Mouse (Mus musculus): Measurements from ENCODE around the gene H2al1g. TPM values are rescaled to one million over a fixed set of nuclear protein-coding genes. Genes with fewer than 3 reads are reported as not detected.
"Not testable (repeated sequence)": the region's sequence is repeated elsewhere in the genome, so short reads cannot be mapped to it uniquely, and the experiment has no call there.

H2al1g gene
- total RNA-seq (2021) = not detected
- long read RNA-seq, experiment 1 = 0 reads
- long read RNA-seq, experiment 2 = 0 reads

GRCm38 (mm10) chrX:11317956-11318355 is at the start of gene H2al1g:
Gene H2al1g, plus strand, starts transcription at chrX:11318256.
- DNase-seq = not testable (repeated sequence)

- no peak for DNase-seq
Measured at GRCm38 (mm10) chrX:11269074-11269473, 49.0 kb upstream of the H2al1g start.

GRCm38 (mm10) chrX:11273190-11273589 is 44.9 kb upstream of the H2al1g start:
- no peak for DNase-seq

DNA sequence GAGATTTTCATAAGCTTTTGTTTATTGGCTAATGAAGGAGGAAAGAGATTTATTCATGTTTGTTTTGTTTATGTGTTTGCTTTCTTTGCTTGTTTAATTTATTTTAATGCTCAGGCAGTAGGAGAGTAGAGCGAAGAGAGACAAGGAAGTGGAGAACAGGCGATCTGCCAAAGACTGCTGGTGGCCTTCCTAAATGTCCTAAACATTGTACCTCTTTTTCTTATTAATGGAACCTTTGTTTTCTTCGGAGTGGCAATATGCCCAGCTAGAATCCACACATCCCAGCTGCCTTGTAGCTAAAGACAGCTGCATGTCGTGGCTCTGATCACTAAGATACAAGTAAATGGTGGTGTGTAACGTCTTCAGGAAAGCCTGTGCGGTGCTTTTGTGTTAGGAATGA is 41.0 kb upstream of the H2al1g start:
- DNase-seq = no peak

- DNase-seq = no peak
Measured at GRCm38 (mm10) chrX:11280741-11281140, 37.3 kb upstream of the H2al1g start.

GRCm38 (mm10) chrX:11288306-11288882 is 29.7 kb upstream of the H2al1g start:
- no peak for DNase-seq

DNA sequence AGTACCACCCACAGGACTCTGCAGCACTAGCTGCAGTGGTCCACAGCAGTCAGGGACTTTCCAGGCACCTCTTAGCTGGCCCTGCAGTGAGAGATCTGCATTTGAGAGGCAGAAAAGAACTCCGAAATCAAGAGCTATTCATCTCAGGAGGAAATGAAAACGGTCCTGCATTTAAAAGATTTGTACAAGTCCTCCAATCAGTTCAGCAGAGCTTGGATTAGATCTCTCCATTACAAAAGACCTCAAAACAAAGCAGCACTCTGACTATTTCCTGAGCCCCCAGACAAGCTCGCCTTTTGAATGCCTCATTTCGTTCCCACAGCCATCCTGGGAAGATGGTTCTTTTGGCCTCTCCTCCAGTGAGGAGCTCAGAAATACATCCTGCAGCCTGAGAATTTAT is 28.8 kb upstream of the H2al1g start:
- no peak for DNase-seq

- DNase-seq = not testable (repeated sequence)
Measured at GRCm38 (mm10) chrX:11298957-11299356, 19.1 kb upstream of the H2al1g start, which contains the start of gene H2al1a. Gene H2al1a, plus strand, starts transcription at chrX:11299257.

DNA sequence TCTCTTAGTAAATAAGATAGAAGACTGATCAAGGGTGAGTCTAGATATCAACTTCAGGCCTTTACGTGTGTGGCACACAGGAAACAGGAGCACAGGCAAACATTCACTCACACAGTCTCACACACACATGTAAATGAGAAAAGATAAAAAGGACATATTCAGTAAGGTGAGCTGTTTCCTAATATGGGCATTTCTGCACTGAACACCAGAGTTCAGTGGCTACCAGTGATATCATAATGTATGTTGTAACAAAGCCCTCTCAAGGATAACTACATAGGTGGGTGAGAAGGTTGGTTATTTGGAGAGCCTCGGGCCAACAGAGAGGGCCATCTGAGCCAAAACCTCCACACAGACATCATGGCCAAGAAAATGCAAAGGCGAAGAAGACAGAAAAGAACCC is 15.9 kb upstream of the H2al1g start, which contains the start of gene H2al1b:
TSS of gene H2al1b (plus strand) at position 301 of the 400 bp plus-strand sequence.
- DNase-seq = not testable (repeated sequence)

DNA sequence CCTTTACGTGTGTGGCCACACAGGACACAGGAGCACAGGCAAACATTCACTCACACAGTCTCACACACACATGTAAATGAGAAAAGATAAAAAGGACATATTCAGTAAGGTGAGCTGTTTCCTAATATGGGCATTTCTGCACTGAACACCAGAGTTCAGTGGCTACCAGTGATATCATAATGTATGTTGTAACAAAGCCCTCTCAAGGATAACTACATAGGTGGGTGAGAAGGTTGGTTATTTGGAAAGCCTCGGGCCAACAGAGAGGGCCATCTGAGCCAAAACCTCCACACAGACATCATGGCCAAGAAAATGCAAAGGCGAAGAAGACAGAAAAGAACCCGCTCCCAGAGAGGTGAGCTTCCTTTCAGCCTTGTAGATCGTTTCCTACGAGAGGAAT is 12.7 kb upstream of the H2al1g start, which contains the start of gene H2al1c:
TSS of gene H2al1c (plus strand) at position 301 of the 400 bp plus-strand sequence.
- not testable (repeated sequence) for DNase-seq

GRCm38 (mm10) chrX:11308524-11308923 is 9.5 kb upstream of the H2al1g start, which contains the start of gene H2al1d:
Gene H2al1d, plus strand, starts transcription at chrX:11308824.
- not testable (repeated sequence) for DNase-seq

DNA sequence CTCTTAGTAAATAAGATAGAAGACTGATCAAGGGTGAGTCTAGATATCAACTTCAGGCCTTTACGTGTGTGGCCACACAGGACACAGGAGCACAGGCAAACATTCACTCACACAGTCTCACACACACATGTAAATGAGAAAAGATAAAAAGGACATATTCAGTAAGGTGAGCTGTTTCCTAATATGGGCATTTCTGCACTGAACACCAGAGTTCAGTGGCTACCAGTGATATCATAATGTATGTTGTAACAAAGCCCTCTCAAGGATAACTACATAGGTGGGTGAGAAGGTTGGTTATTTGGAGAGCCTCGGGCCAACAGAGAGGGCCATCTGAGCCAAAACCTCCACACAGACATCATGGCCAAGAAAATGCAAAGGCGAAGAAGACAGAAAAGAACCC is 6.4 kb upstream of the H2al1g start, which contains the start of gene H2al1e:
TSS of gene H2al1e (plus strand) at position 301 of the 400 bp plus-strand sequence.
- DNase-seq = not testable (repeated sequence)

GRCm38 (mm10) chrX:11314858-11315257 is 3.2 kb upstream of the H2al1g start, which contains the start of gene H2al1f:
Gene H2al1f, plus strand, starts transcription at chrX:11315158.
- DNase-seq = not testable (repeated sequence)

GRCm38 (mm10) chrX:11321192-11321591 is 3.1 kb downstream of the H2al1g start, which contains the start of gene H2al1h:
Gene H2al1h, plus strand, starts transcription at chrX:11321492.
- not testable (repeated sequence) for DNase-seq

GRCm38 (mm10) chrX:11324359-11324758 is 6.3 kb downstream of the H2al1g start, which contains the start of gene H2al1i:
Gene H2al1i, plus strand, starts transcription at chrX:11324659.
- not testable (repeated sequence) for DNase-seq

DNA sequence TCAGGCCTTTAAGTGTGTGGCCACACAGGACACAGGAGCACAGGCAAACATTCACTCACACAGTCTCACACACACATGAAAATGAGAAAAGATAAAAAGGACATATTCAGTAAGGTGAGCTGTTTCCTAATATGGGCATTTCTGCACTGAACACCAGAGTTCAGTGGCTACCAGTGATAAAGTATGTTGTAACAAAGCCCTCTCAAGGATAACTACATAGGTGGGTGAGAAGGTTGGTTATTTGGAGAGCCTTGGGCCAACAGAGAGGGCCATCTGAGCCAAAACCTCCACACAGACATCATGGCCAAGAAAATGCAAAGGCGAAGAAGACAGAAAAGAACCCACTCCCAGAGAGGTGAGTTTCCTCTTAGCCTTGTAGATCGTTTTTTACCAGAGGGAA is 9.5 kb downstream of the H2al1g start, which contains the start of gene H2al1j:
TSS of gene H2al1j (plus strand) at position 301 of the 400 bp plus-strand sequence.
- DNase-seq = not testable (repeated sequence)

DNA sequence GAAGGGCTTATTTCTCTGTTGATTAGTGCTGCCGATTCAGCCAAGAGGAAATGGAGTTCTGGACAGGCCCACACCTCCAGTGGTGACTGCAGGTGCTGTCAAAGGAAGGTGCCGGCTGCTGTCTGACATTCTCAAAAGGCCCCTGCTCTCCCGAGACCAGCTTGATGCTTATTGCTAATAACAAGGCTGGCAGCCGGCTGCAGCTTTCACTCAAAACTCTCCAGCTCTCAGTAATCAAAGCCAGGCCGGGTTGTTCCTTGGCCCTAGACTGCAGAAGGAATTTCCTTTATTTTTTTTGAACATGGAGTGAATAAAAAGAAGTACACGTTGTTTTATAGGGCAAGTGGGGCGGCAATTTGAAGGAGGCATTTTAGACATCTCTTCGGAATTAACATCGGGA is 27.7 kb downstream of the H2al1g start:
- no peak for DNase-seq

DNA sequence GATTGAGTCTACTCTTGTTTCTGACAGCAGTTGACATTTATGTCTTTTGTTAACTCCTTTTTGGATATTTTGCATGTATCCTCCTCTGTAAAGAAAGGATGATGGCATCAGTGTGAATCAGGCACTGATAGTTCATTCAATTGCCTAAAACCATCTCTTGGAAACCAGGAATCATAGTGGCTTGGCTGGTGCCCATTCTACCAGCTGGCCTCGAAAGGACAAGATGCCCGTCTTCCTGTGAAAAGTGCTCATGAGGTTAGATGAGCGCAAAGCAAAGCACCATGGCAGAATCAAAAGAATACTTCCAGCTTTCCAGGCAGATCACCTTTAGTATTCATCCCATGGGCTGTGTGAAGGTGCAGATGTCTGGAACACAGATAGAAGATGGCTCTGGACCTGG is 28.7 kb downstream of the H2al1g start:
- no peak for DNase-seq

- no peak for DNase-seq
Measured at GRCm38 (mm10) chrX:11360823-11361222, 42.8 kb downstream of the H2al1g start.

GRCm38 (mm10) chrX:11361261-11361660 is 43.2 kb downstream of the H2al1g start:
- no peak for DNase-seq

DNA sequence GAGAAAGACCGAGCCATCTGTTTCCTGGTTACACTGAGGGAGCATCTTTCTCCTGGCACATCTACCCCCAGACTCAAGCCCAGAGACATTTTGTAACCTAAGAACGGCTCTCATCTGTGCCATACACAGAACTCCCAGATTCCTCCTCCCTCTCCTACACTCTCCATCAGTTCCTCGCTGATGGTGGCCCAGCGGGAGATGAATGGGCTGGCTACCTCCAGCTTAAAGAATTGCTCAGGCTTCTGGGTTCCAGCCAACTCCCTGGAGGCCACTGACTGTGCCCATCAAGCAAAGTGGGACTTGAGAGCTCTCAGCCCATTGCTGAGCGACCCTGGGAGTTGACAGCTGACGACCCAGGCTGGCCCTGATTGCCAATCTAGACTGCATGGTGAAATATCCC is 45.8 kb downstream of the H2al1g start:
- no peak for DNase-seq

- DNase-seq = no peak
Measured at GRCm38 (mm10) chrX:11365151-11365550, 47.1 kb downstream of the H2al1g start.
